Mouse (Mus musculus): ENCODE results near the gene Olfr855. TPM values are rescaled to one million over a fixed set of nuclear protein-coding genes. Genes with fewer than 3 reads are reported as not detected.

The Olfr855 gene
- not detected in 2 replicates for polyA plus RNA-seq (2016; fragmentation: Nextera tagmentation; extraction: Ambion mirVana)

- peaks cover 2% of the 10 kb centered on the region; the same call in 1 of the 2 replicates for H3K9me3 ChIP-seq
Measured at GRCm38 (mm10) chr9:19582317-19582716, at the start of gene Olfr855. TSS of gene Olfr855 (plus strand) at chr9:19582617.

GRCm38 (mm10) chr9:19540976-19541375, 41.4 kb upstream of the Olfr855 start, which contains the start of gene Olfr853:
TSS of gene Olfr853 (minus strand) at chr9:19541076.
- no peak within 1 kb of the TSS for H3K4me3 ChIP-seq
- no peaks in the 10 kb centered on the region for H3K36me3 ChIP-seq
- no peak for DNase-seq (ENCODE audit: low spot score)
- 74% methylated on average over 1 of the region's 1 CpGs for WGBS
- no peak within 1 kb of the TSS for H3K27ac ChIP-seq
- H3K9me3 ChIP-seq, result peaks cover 11% of the 10 kb centered on the region; the same call in 1 of the 2 replicates
- H3K4me1 ChIP-seq, result no peaks in the 10 kb centered on the region
- H3K27me3 ChIP-seq (ENCODE audit: insufficient read depth, poor library complexity, severe bottlenecking), result no peaks in the 10 kb centered on the region

More at GRCm38 (mm10) chr9:19582317-19582716, at the start of gene Olfr855:
- no peaks in the 10 kb centered on the region for H3K36me3 ChIP-seq
- H3K27me3 ChIP-seq (ENCODE audit: insufficient read depth, poor library complexity, severe bottlenecking), result no peaks in the 10 kb centered on the region
- DNase-seq (ENCODE audit: low spot score), result no peak
- H3K4me3 ChIP-seq, result no peak within 1 kb of the TSS
- no peak within 1 kb of the TSS for H3K27ac ChIP-seq
- no peaks in the 10 kb centered on the region for H3K4me1 ChIP-seq

- H3K4me3 ChIP-seq, result no peak within 1 kb of the TSS
- no peaks in the 10 kb centered on the region for H3K9me3 ChIP-seq
- no peak for DNase-seq (ENCODE audit: low spot score)
- no peaks in the 10 kb centered on the region for H3K36me3 ChIP-seq
- no peaks in the 10 kb centered on the region for H3K4me1 ChIP-seq
- 63% methylated on average over 1 of the region's 1 CpGs for WGBS
- H3K27me3 ChIP-seq (ENCODE audit: insufficient read depth, poor library complexity, severe bottlenecking), result no peaks in the 10 kb centered on the region
- no peak within 1 kb of the TSS for H3K27ac ChIP-seq
Measured at GRCm38 (mm10) chr9:19567282-19567681, 15.1 kb upstream of the Olfr855 start, which contains the start of gene Olfr854. TSS of gene Olfr854 (minus strand) at chr9:19567382.

- Histone ChIP-seq H3K27ac (no peak overlapping the region), H3K4me3 (no peak overlapping the region), H3K9me3 (no peaks in the 10 kb centered on the region), H3K4me1 (no peaks in the 10 kb centered on the region), H3K36me3 (peaks cover 12% of the 10 kb centered on the region; the same call in 1 of the 2 replicates), H3K27me3 (ENCODE audit: insufficient read depth, poor library complexity, severe bottlenecking) (no peaks in the 10 kb centered on the region)
- DNase-seq (ENCODE audit: low spot score), result no peak
- 94% methylated on average over 3 of the region's 3 CpGs for WGBS
Measured at GRCm38 (mm10) chr9:19621297-19621696, 38.9 kb downstream of the Olfr855 start.

GRCm38 (mm10) chr9:19621843-19622822, 39.7 kb downstream of the Olfr855 start, which contains the start of gene Zfp317:
TSS of gene Zfp317 (plus strand) at chr9:19622102.
- 3% methylated on average over 35 of the region's 35 CpGs for WGBS
- peak; percentile 97 for DNase-seq (ENCODE audit: low spot score)
- Histone ChIP-seq H3K27ac (peak within 1 kb of the TSS; percentile 90), H3K4me3 (peak within 1 kb of the TSS; percentile 69), H3K9me3 (no peaks in the 10 kb centered on the region), H3K36me3 (peaks cover 14% of the 10 kb centered on the region; the same call in 1 of the 2 replicates), H3K27me3 (ENCODE audit: insufficient read depth, poor library complexity, severe bottlenecking) (no peaks in the 10 kb centered on the region), H3K4me1 (no peaks in the 10 kb centered on the region)

GRCm38 (mm10) chr9:19629574-19629973, 47.2 kb downstream of the Olfr855 start:
- H3K4me1 ChIP-seq, result no peaks in the 10 kb centered on the region
- H3K4me3 ChIP-seq, result no peak overlapping the region
- H3K27me3 ChIP-seq (ENCODE audit: insufficient read depth, poor library complexity, severe bottlenecking), result no peaks in the 10 kb centered on the region
- no peak for DNase-seq (ENCODE audit: low spot score)
- no peak overlapping the region for H3K27ac ChIP-seq
- H3K9me3 ChIP-seq, result no peaks in the 10 kb centered on the region
- H3K36me3 ChIP-seq, result peaks cover 35% of the 10 kb centered on the region

Other genes starting within 250 kb of the Olfr855 start
- not detected in 2 replicates for gene Olfr845, start 246.2 kb upstream of the Olfr855 start, polyA plus RNA-seq (2016; fragmentation: Nextera tagmentation; extraction: Ambion mirVana)
- gene Olfr846, start 218.6 kb upstream of the Olfr855 start, polyA plus RNA-seq (2016; fragmentation: Nextera tagmentation; extraction: Ambion mirVana), result not detected in 2 replicates
- not detected in 2 replicates for gene Olfr847, start 203.9 kb upstream of the Olfr855 start, polyA plus RNA-seq (2016; fragmentation: Nextera tagmentation; extraction: Ambion mirVana)
- not detected in 2 replicates for gene Olfr849, start 142.4 kb upstream of the Olfr855 start, polyA plus RNA-seq (2016; fragmentation: Nextera tagmentation; extraction: Ambion mirVana)
- gene Olfr850, start 104.4 kb upstream of the Olfr855 start, polyA plus RNA-seq (2016; fragmentation: Nextera tagmentation; extraction: Ambion mirVana), result not detected in 2 replicates
- not detected in 2 replicates for gene Olfr851, start 89.3 kb upstream of the Olfr855 start, polyA plus RNA-seq (2016; fragmentation: Nextera tagmentation; extraction: Ambion mirVana)
- not detected in 2 replicates for gene Olfr853, start 41.5 kb upstream of the Olfr855 start, polyA plus RNA-seq (2016; fragmentation: Nextera tagmentation; extraction: Ambion mirVana)
- not detected in 2 replicates for gene Olfr854, start 15.2 kb upstream of the Olfr855 start, polyA plus RNA-seq (2016; fragmentation: Nextera tagmentation; extraction: Ambion mirVana)
- gene Zfp317, start 39.5 kb downstream of the Olfr855 start, polyA plus RNA-seq (2016; fragmentation: Nextera tagmentation; extraction: Ambion mirVana), result 23.6 and 23.8 TPM in 2 replicates
- gene Olfr857, start 126.8 kb downstream of the Olfr855 start, polyA plus RNA-seq (2016; fragmentation: Nextera tagmentation; extraction: Ambion mirVana), result not detected in 2 replicates
- gene Olfr58, start 197.7 kb downstream of the Olfr855 start, polyA plus RNA-seq (2016; fragmentation: Nextera tagmentation; extraction: Ambion mirVana), result not detected in 2 replicates
- gene Olfr859, start 222.3 kb downstream of the Olfr855 start, polyA plus RNA-seq (2016; fragmentation: Nextera tagmentation; extraction: Ambion mirVana), result not detected in 2 replicates

All from heart, embryonic 10.5 days (tissue).